Mouse (Mus musculus): ENCODE measurements around the gene Hoxa6.

Hoxa6 gene

GRCm38 (mm10) chr6:52197271-52197670 is 11.3 kb downstream of the Hoxa6 start:
- peak; percentile 73 to 82 for DNase-seq

- peak in 1 of 2 experiments; percentile 24 for DNase-seq
These were observed 11.7 kb downstream of the Hoxa6 start for GRCm38 (mm10) chr6:52196811-52197210.

- DNase-seq = peak; percentile 30 to 49
These were observed 13.8 kb downstream of the Hoxa6 start for GRCm38 (mm10) chr6:52194690-52195089.

- peak; percentile 94 to 96 for DNase-seq
These were observed 16.5 kb downstream of the Hoxa6 start for GRCm38 (mm10) chr6:52191860-52192550.

- peak; percentile 11 to 62 for DNase-seq
These were observed 17.4 kb downstream of the Hoxa6 start, which contains the start of gene Hoxa4 for GRCm38 (mm10) chr6:52190906-52191810. Hoxa4 (minus strand) TSS chr6:52191753.

- peak; percentile 32 to 63 for DNase-seq
These were observed 18.1 kb downstream of the Hoxa6 start for GRCm38 (mm10) chr6:52190410-52190809.

GRCm38 (mm10) chr6:52189909-52190308 is 18.6 kb downstream of the Hoxa6 start:
- peak; percentile 41 to 71 for DNase-seq

- DNase-seq = peak; percentile 53 to 57
These were observed 19.3 kb downstream of the Hoxa6 start for GRCm38 (mm10) chr6:52189172-52189591.

- peak in 1 of 2 experiments; percentile 23 for DNase-seq
These were observed 22.0 kb downstream of the Hoxa6 start for GRCm38 (mm10) chr6:52186500-52186899.

GRCm38 (mm10) chr6:52185834-52186233 is 22.7 kb downstream of the Hoxa6 start:
- DNase-seq = peak; percentile 32 to 59

GRCm38 (mm10) chr6:52185222-52185621 is 23.3 kb downstream of the Hoxa6 start:
- DNase-seq = peak; percentile 50 to 65

- peak; percentile 43 to 73 for DNase-seq
These were observed 23.9 kb downstream of the Hoxa6 start for GRCm38 (mm10) chr6:52184668-52185067.

- DNase-seq = peak; percentile 67 to 86
These were observed 25.0 kb downstream of the Hoxa6 start for GRCm38 (mm10) chr6:52183311-52184080.

- DNase-seq = no peak
These were observed 25.7 kb downstream of the Hoxa6 start for GRCm38 (mm10) chr6:52182793-52183192.

- peak; percentile 47 to 73 for DNase-seq
These were observed 26.5 kb downstream of the Hoxa6 start for GRCm38 (mm10) chr6:52182030-52182429.

- peak in 1 of 2 experiments; percentile 28 for DNase-seq
These were observed 27.8 kb downstream of the Hoxa6 start for GRCm38 (mm10) chr6:52180726-52181125.

GRCm38 (mm10) chr6:52180213-52180710 is 28.3 kb downstream of the Hoxa6 start:
- no peak for DNase-seq

- peak in 1 of 2 experiments; percentile 57 for DNase-seq
These were observed 28.8 kb downstream of the Hoxa6 start for GRCm38 (mm10) chr6:52179690-52180089.

- DNase-seq = peak in 1 of 2 experiments; percentile 42
These were observed 29.4 kb downstream of the Hoxa6 start for GRCm38 (mm10) chr6:52178918-52179665.

GRCm38 (mm10) chr6:52177806-52178205 is 30.7 kb downstream of the Hoxa6 start:
- DNase-seq = no peak

- DNase-seq = peak; percentile 84 to 92
These were observed 31.3 kb downstream of the Hoxa6 start, which contains the start of gene 5730596B20Rik for GRCm38 (mm10) chr6:52177061-52177735. 5730596B20Rik (plus strand) TSS chr6:52177498.
